Mouse (Mus musculus): ENCODE data around the gene Mfsd4b1. TPM values are rescaled to one million over a fixed set of nuclear protein-coding genes. Genes with fewer than 3 reads are reported as not detected.

The Mfsd4b1 gene
- total RNA-seq, 2 experiments from 2014 or later, result 0.87 to 2.3 TPM

GRCm38 (mm10) chr10:39974982-39975381, 50.1 kb downstream of the Mfsd4b1 start:
- no peak for DNase-seq (ENCODE audit: extremely low spot score in 1 of 2, low spot score in 1 of 2)

GRCm38 (mm10) chr10:39967512-39967911, 57.6 kb downstream of the Mfsd4b1 start:
- DNase-seq (ENCODE audit: extremely low spot score in 1 of 2, low spot score in 1 of 2), result no peak

- DNase-seq (ENCODE audit: extremely low spot score in 1 of 2, low spot score in 1 of 2), result no peak
Observed at GRCm38 (mm10) chr10:39961906-39962305, 63.2 kb downstream of the Mfsd4b1 start.

- DNase-seq (ENCODE audit: extremely low spot score in 1 of 2, low spot score in 1 of 2), result no peak
Observed at GRCm38 (mm10) chr10:39960441-39960822, 64.6 kb downstream of the Mfsd4b1 start.

GRCm38 (mm10) chr10:39959761-39960440, 65.2 kb downstream of the Mfsd4b1 start, which contains the start of gene Mfsd4b3:
Mfsd4b3 (minus strand) TSS chr10:39960153.
- peak; percentile 70 to 87 for DNase-seq (ENCODE audit: extremely low spot score in 1 of 2, low spot score in 1 of 2)

GRCm38 (mm10) chr10:39958266-39958665, 66.8 kb downstream of the Mfsd4b1 start:
- DNase-seq (ENCODE audit: extremely low spot score in 1 of 2, low spot score in 1 of 2), result no peak

GRCm38 (mm10) chr10:39956340-39956878, 68.7 kb downstream of the Mfsd4b1 start:
- DNase-seq (ENCODE audit: extremely low spot score in 1 of 2, low spot score in 1 of 2), result no peak

- no peak for DNase-seq (ENCODE audit: extremely low spot score in 1 of 2, low spot score in 1 of 2)
Observed at GRCm38 (mm10) chr10:39955163-39955562, 69.9 kb downstream of the Mfsd4b1 start.

Other genes with a start within 250 kb of the Mfsd4b1 start
- gene Mfsd4b4, start 126.0 kb downstream of the Mfsd4b1 start, total RNA-seq (2021), result 1 to 10 TPM; 7.5 to 8.6 TPM
- under 1 TPM; 0.34 to 0.68 TPM for gene Mfsd4b2, start 98.3 kb downstream of the Mfsd4b1 start, total RNA-seq (2021)
- under 1 TPM in 1 of 2 experiments, not detected in 1; 0.22 TPM for gene Mfsd4b3, start 65.1 kb downstream of the Mfsd4b1 start, total RNA-seq (2021)
- gene Mfsd4b5, start 38.6 kb downstream of the Mfsd4b1 start, total RNA-seq (2021), result under 1 TPM; 0.54 to 0.57 TPM
- gene Slc16a10, start 117.0 kb upstream of the Mfsd4b1 start, total RNA-seq (2021), result 1 to 10 TPM; 2.9 to 3.1 TPM
- gene Rpf2, start 221.8 kb upstream of the Mfsd4b1 start, total RNA-seq (2021), result 10 to 100 TPM; 22.2 TPM
- gene Gtf3c6, start 232.8 kb upstream of the Mfsd4b1 start, total RNA-seq (2021), result 10 to 100 TPM; 25.1 to 25.5 TPM